Mouse (Mus musculus) megakaryocyte, embryonic 14.5 days (primary cell): Measurements from ENCODE around the gene S1pr4.

Experiments
- FLI1 ChIP-seq: IDR thresholded peaks from 2 replicates; pipeline ENCODE4 v1.6.1; 2012; ENCODE audit warnings: low read length, inconsistent platforms, mixed read lengths
- GATA1 ChIP-seq: IDR thresholded peaks from 3 replicates; pipeline ENCODE4 v1.6.1; 2012; ENCODE audit warnings: mixed read lengths, low read length, inconsistent platforms, borderline replicate concordance

DNA sequence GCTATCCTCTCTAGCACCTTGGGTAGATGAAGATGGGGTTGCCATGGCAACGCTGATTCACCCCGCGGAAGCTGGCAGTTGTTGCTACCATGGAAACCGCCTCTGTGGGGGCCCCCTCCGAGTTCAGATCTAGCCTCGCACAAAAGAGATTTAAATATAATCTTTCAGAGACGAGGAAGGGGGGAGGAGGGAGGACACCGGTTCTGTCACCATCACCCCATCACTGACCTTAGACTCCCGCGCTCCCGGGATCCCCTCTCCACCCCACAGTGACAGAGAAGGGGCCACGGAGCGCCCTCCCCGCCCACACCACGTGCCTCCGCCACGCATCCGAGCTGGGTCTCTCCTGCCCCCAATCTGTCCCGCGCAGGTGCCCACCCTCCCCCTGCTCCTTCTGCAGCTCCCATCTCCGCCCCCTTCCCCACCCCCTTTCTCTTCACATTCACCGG is 26.9 kb downstream of the S1pr4 start:
- TF ChIP-seq FLI1 = no peak
- TF ChIP-seq GATA1 = no peak
